Mouse (Mus musculus): Measurements from ENCODE around the gene Man2a1. TPM values are rescaled to one million over a fixed set of nuclear protein-coding genes. Genes with fewer than 3 reads are reported as not detected.
A peak's percentile ranks its signal among the peaks of the same experiment; 100 is the strongest.

Man2a1 gene
- total and polyA plus RNA-seq, 3 experiments = 4.7 to 18.5 (median 17.2) TPM

DNA sequence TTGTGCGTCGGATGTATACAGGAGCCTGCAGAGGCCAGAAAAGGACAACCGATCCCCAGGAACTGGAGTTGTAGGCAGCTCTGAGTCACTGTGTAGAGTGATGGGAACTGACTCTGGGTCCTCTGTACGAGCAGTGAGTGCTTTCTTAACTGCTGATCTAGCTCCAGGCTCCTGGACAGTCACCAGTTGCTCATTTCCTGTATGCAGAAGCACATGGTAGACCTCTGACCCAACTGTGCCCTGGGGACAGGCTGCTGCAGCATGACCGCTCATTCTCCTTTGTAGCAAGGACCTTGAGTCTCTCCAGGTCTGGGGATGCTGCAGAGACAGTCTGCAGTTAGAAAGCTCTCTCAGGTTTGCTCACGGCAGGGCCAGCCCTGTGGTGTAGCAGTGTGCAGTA is 15.7 kb downstream of the Man2a1 start:
- DNase-seq = no peak

GRCm38 (mm10) chr17:64617838-64618237 is 17.3 kb downstream of the Man2a1 start:
- peaks cover 40% of the 10 kb centered on the region for H3K4me1 ChIP-seq (ENCODE audit: control insufficient read depth, insufficient read depth, low read length)
- no peak overlapping the region for H3K4me3 ChIP-seq
- peak; percentile 73 to 74 for DNase-seq
- peaks cover 1% of the 10 kb centered on the region for H3K79me2 ChIP-seq (replicated peaks; ENCODE audit: control insufficient read depth, insufficient read depth, low read length)
- H3K27ac ChIP-seq = peak overlapping the region; percentile 32; the same call in 1 of the 2 replicates
- H3K36me3 ChIP-seq (ENCODE audit: control insufficient read depth, insufficient read depth, low read length) = peaks cover 17% of the 10 kb centered on the region
- H3K27me3 ChIP-seq (ENCODE audit: control insufficient read depth, insufficient read depth, low read length) = no peaks in the 10 kb centered on the region
- 19% methylated on average over 4 of the region's 4 CpGs for WGBS
- H3K9ac ChIP-seq (ENCODE audit: low read depth, low read length) = no peak overlapping the region
- TF ChIP-seq POLR2A (IDR thresholded peaks at IDR 0.05; ENCODE audit: insufficient read depth, low read depth, low read length) (no peak), CTCF (IDR thresholded peaks at IDR 0.05) (no peak), EP300 (IDR thresholded peaks at IDR 0.05; ENCODE audit: insufficient read depth, low read depth, low read length) (0 out of 2 replicates have a peak, but pooled peaks have one; percentile 47)
- intact Hi-C loops (cut with DNase I) = loop anchor here (2.0 kb wide), 1 partner anchor 15 kb away; no protein-coding TSS in a partner anchor

More for the DNA sequence above, 15.7 kb downstream of the Man2a1 start:
- no peak overlapping the region for H3K27ac ChIP-seq
- intact Hi-C loops (cut with DNase I) = no loop called here
- peaks cover 22% of the 10 kb centered on the region for H3K36me3 ChIP-seq (ENCODE audit: control insufficient read depth, insufficient read depth, low read length)
- H3K9ac ChIP-seq (ENCODE audit: low read depth, low read length) = no peak overlapping the region
- no peak overlapping the region for H3K4me3 ChIP-seq
- TF ChIP-seq POLR2A (IDR thresholded peaks at IDR 0.05; ENCODE audit: insufficient read depth, low read depth, low read length) (no peak), EP300 (IDR thresholded peaks at IDR 0.05; ENCODE audit: insufficient read depth, low read depth, low read length) (no peak), CTCF (IDR thresholded peaks at IDR 0.05) (no peak)
- 65% methylated on average over 6 of the region's 6 CpGs for whole genome bisulfite sequencing
- H3K27me3 ChIP-seq (ENCODE audit: control insufficient read depth, insufficient read depth, low read length) = no peaks in the 10 kb centered on the region
- H3K79me2 ChIP-seq (replicated peaks; ENCODE audit: control insufficient read depth, insufficient read depth, low read length) = peaks cover 4% of the 10 kb centered on the region
- H3K4me1 ChIP-seq (ENCODE audit: control insufficient read depth, insufficient read depth, low read length) = peaks cover 39% of the 10 kb centered on the region

GRCm38 (mm10) chr17:64618996-64619395 is 18.5 kb downstream of the Man2a1 start:
- H3K4me1 ChIP-seq (ENCODE audit: control insufficient read depth, insufficient read depth, low read length) = peaks cover 40% of the 10 kb centered on the region
- H3K9ac ChIP-seq (ENCODE audit: low read depth, low read length) = no peak overlapping the region

DNA sequence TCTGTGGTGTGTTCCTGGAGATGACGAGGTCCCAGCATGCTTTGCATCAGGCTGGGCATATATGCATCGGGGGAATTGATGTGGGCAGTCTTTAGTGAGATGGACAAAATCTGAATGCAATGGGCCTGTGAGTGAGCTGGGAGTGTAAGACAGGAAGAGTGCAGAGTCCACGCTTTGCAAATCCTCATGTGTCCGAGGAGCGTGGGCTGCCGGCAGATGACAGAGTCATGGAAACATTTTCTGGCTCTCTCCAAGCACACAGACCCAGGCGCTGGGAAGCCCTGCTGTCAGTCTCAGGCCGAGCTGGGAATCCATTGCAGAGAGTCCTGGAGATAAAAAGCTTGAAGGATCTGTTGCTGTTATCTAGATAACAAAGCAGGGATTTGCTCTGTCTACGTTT is 19.6 kb downstream of the Man2a1 start:
- H3K4me1 ChIP-seq (ENCODE audit: control insufficient read depth, insufficient read depth, low read length) = peaks cover 37% of the 10 kb centered on the region
- H3K27me3 ChIP-seq (ENCODE audit: control insufficient read depth, insufficient read depth, low read length) = no peaks in the 10 kb centered on the region
- intact Hi-C loops (cut with DNase I) = no loop called here
- peaks cover 2% of the 10 kb centered on the region for H3K79me2 ChIP-seq (replicated peaks; ENCODE audit: control insufficient read depth, insufficient read depth, low read length)
- WGBS = 44% methylated on average over 9 of the region's 9 CpGs
- peaks cover 15% of the 10 kb centered on the region for H3K36me3 ChIP-seq (ENCODE audit: control insufficient read depth, insufficient read depth, low read length)
- peak overlapping the region; percentile 30 for H3K27ac ChIP-seq
- no peak overlapping the region for H3K9ac ChIP-seq (ENCODE audit: low read depth, low read length)
- DNase-seq = peak in 1 of 2 experiments; percentile 36
- no peak for TF ChIP-seq POLR2A (IDR thresholded peaks at IDR 0.05; ENCODE audit: insufficient read depth, low read depth, low read length)
- TF ChIP-seq EP300 (IDR thresholded peaks at IDR 0.05; ENCODE audit: insufficient read depth, low read depth, low read length) = no peak
- no peak overlapping the region for H3K4me3 ChIP-seq

More at GRCm38 (mm10) chr17:64618996-64619395, 18.5 kb downstream of the Man2a1 start:
- TF ChIP-seq CTCF (IDR thresholded peaks at IDR 0.05) = no peak
- no peak for TF ChIP-seq POLR2A (IDR thresholded peaks at IDR 0.05; ENCODE audit: insufficient read depth, low read depth, low read length)
- TF ChIP-seq EP300 (IDR thresholded peaks at IDR 0.05; ENCODE audit: insufficient read depth, low read depth, low read length) = no peak
- no peak overlapping the region for H3K27ac ChIP-seq
- H3K79me2 ChIP-seq (replicated peaks; ENCODE audit: control insufficient read depth, insufficient read depth, low read length) = peaks cover 1% of the 10 kb centered on the region
- 65% methylated on average over 4 of the region's 4 CpGs for WGBS
- H3K4me3 ChIP-seq = no peak overlapping the region
- intact Hi-C loops (cut with DNase I) = loop anchor here (2.0 kb wide), 1 partner anchor 16 kb away; no protein-coding TSS in a partner anchor
- DNase-seq = no peak
- H3K36me3 ChIP-seq (ENCODE audit: control insufficient read depth, insufficient read depth, low read length) = peaks cover 15% of the 10 kb centered on the region
- no peaks in the 10 kb centered on the region for H3K27me3 ChIP-seq (ENCODE audit: control insufficient read depth, insufficient read depth, low read length)

DNA sequence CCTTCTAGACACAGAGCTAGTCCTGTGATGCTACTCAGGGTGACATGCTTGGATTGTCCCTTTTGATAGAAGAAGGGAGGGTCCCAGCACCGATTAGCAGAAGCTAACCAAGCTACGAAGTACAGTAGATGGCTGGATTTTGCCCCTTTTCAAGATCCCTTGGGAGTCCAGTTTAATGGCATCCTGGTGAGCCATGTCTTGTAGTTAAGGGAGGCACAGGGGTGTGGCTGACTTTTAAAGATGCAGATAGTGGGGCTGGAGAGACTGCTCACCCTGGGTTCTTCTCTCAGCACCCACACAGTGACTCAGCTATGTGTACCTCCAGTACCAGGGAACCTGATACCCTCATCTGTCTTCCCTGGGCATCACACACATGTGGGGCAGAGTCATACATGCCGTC is 20.1 kb downstream of the Man2a1 start:
- Histone ChIP-seq H3K79me2 (replicated peaks; ENCODE audit: control insufficient read depth, insufficient read depth, low read length) (peaks cover 2% of the 10 kb centered on the region), H3K9ac (ENCODE audit: low read depth, low read length) (no peak overlapping the region), H3K27ac (peak overlapping the region; percentile 30), H3K4me1 (ENCODE audit: control insufficient read depth, insufficient read depth, low read length) (peaks cover 33% of the 10 kb centered on the region), H3K36me3 (ENCODE audit: control insufficient read depth, insufficient read depth, low read length) (peaks cover 12% of the 10 kb centered on the region), H3K27me3 (ENCODE audit: control insufficient read depth, insufficient read depth, low read length) (no peaks in the 10 kb centered on the region), H3K4me3 (no peak overlapping the region)
- intact Hi-C loops (cut with DNase I) = no loop called here
- 72% methylated on average over 3 of the region's 3 CpGs for WGBS
- DNase-seq = no peak
- TF ChIP-seq EP300 (IDR thresholded peaks at IDR 0.05; ENCODE audit: insufficient read depth, low read depth, low read length) (no peak), POLR2A (IDR thresholded peaks at IDR 0.05; ENCODE audit: insufficient read depth, low read depth, low read length) (no peak), CTCF (IDR thresholded peaks at IDR 0.05) (no peak)

GRCm38 (mm10) chr17:64621226-64621625 is 20.7 kb downstream of the Man2a1 start:
- peaks cover 31% of the 10 kb centered on the region for H3K4me1 ChIP-seq (ENCODE audit: control insufficient read depth, insufficient read depth, low read length)
- intact Hi-C loops (cut with DNase I) = no loop called here
- H3K27me3 ChIP-seq (ENCODE audit: control insufficient read depth, insufficient read depth, low read length) = no peaks in the 10 kb centered on the region
- TF ChIP-seq CTCF (IDR thresholded peaks at IDR 0.05) (no peak), EP300 (IDR thresholded peaks at IDR 0.05; ENCODE audit: insufficient read depth, low read depth, low read length) (no peak), POLR2A (IDR thresholded peaks at IDR 0.05; ENCODE audit: insufficient read depth, low read depth, low read length) (no peak)
- no peak overlapping the region for H3K9ac ChIP-seq (ENCODE audit: low read depth, low read length)
- peaks cover 2% of the 10 kb centered on the region for H3K79me2 ChIP-seq (replicated peaks; ENCODE audit: control insufficient read depth, insufficient read depth, low read length)
- peaks cover 9% of the 10 kb centered on the region for H3K36me3 ChIP-seq (ENCODE audit: control insufficient read depth, insufficient read depth, low read length)
- 57% methylated on average over 8 of the region's 8 CpGs for WGBS
- no peak overlapping the region for H3K4me3 ChIP-seq
- peak overlapping the region; percentile 90 for H3K27ac ChIP-seq
- DNase-seq = no peak

All from heart, adult 2 months (tissue).